Mouse (Mus musculus) CH12.LX (cell line): ENCODE results near the gene 4930415O20Rik. TPM values are rescaled to one million over a fixed set of nuclear protein-coding genes. Genes with fewer than 3 reads are reported as not detected.

Source experiments
- DNase-seq: peaks from one replicate; pipeline ENCODE4 v3.0.0-alpha.2; 2013; ENCODE audit errors: extremely low read depth
- H3K27ac ChIP-seq: 2 replicates; pipeline ENCODE4 v1.5.1; 2012; ENCODE audit warnings: low read depth, mild to moderate bottlenecking, control low read depth, moderate library complexity; ENCODE audit not compliant: insufficient read depth
- H3K27me3 ChIP-seq: replicated peaks from 2 replicates; pipeline ENCODE3; 2012; ENCODE audit warnings: inconsistent platforms
- H3K36me3 ChIP-seq, 2 experiments: replicated peaks in 1 of 2; 2 replicates each; pipeline versions ENCODE3 to v1.6.1; 2012; ENCODE audit warnings: inconsistent platforms in 1 of 2, low read length in 1 of 2, mild to moderate bottlenecking in 1 of 2, mixed read lengths in 1 of 2, moderate library complexity in 1 of 2; ENCODE audit not compliant: control insufficient read depth in 1 of 2, insufficient read depth in 1 of 2
- H3K4me1 ChIP-seq, 2 experiments: 2 replicates each; pipeline ENCODE4 v1.6.1; 2012; ENCODE audit warnings: inconsistent platforms in 1 of 2, moderate library complexity in 1 of 2; ENCODE audit not compliant: insufficient read depth in 2 of 2, control insufficient read depth in 1 of 2
- H3K4me2 ChIP-seq: 2 replicates; pipeline ENCODE4 v1.6.1; 2012; ENCODE audit warnings: low read depth, mild to moderate bottlenecking, control low read depth; ENCODE audit not compliant: poor library complexity, insufficient read depth, severe bottlenecking
- H3K4me3 ChIP-seq, 3 experiments: fragments of 150-350 bp in 1 of 3; sonication (generic) in 1 of 3; replicated peaks in 1 of 3; 2 replicates each; pipeline versions ENCODE3 to v1.5.1; 2011 to 2012; ENCODE audit warnings: low read depth in 2 of 3, low read length in 2 of 3, mild to moderate bottlenecking in 2 of 3, moderate library complexity in 2 of 3, control low read depth in 1 of 3, improper control_type of control experiment in 1 of 3, inconsistent platforms in 1 of 3, mixed read lengths in 1 of 3; ENCODE audit not compliant: poor library complexity in 1 of 3
- H3K79me2 ChIP-seq: replicated peaks from 2 replicates; pipeline ENCODE4 v1.6.1; 2012; ENCODE audit warnings: mild to moderate bottlenecking, moderate library complexity; ENCODE audit not compliant: control insufficient read depth, poor library complexity, insufficient read depth, severe bottlenecking; ENCODE audit errors: extremely low read depth
- H3K9ac ChIP-seq: 2 replicates; pipeline ENCODE4 v1.6.1; 2012; ENCODE audit warnings: low read depth, mild to moderate bottlenecking, control low read depth, moderate library complexity; ENCODE audit not compliant: insufficient read depth
- H3K9me3 ChIP-seq: replicated peaks from 2 replicates; pipeline ENCODE3; 2012; ENCODE audit warnings: low read length, inconsistent platforms, mixed read lengths
- BHLHE40 ChIP-seq: IDR thresholded peaks from 2 replicates; pipeline ENCODE4 v1.6.1; 2011; ENCODE audit warnings: mild to moderate bottlenecking, low read depth, low read length, improper control_type of control experiment
- CHD1 ChIP-seq: IDR thresholded peaks from 2 replicates; pipeline ENCODE4 v1.6.1; 2012; ENCODE audit warnings: low read depth, low read length, improper control_type of control experiment, inconsistent platforms
- CHD2 ChIP-seq: IDR thresholded peaks from 2 replicates; pipeline ENCODE4 v1.6.1; 2011; ENCODE audit warnings: low read length, improper control_type of control experiment
- E2F4 ChIP-seq: IDR thresholded peaks from 2 replicates; pipeline ENCODE4 v1.6.1; 2011; ENCODE audit warnings: low read depth, low read length, improper control_type of control experiment; ENCODE audit not compliant: insufficient replicate concordance
- ELF1 ChIP-seq: IDR thresholded peaks from 2 replicates; pipeline ENCODE4 v1.6.1; 2014; ENCODE audit warnings: low read depth, mild to moderate bottlenecking, inconsistent platforms, low read length, improper control_type of control experiment
- EP300 ChIP-seq: IDR thresholded peaks from 2 replicates; pipeline ENCODE4 v1.6.1; 2011; ENCODE audit warnings: low read length, improper control_type of control experiment
- ETS1 ChIP-seq: conservative IDR thresholded peaks from 2 replicates; pipeline ENCODE4 v1.6.1; 2012; ENCODE audit warnings: low read depth, mild to moderate bottlenecking, inconsistent platforms, low read length, improper control_type of control experiment, moderate library complexity
- GABPA ChIP-seq: IDR thresholded peaks from 2 replicates; pipeline ENCODE4 v1.6.1; 2012; ENCODE audit warnings: low read depth, low read length, improper control_type of control experiment, inconsistent platforms; ENCODE audit not compliant: insufficient replicate concordance
- JUND ChIP-seq: conservative IDR thresholded peaks from 2 replicates; pipeline ENCODE4 v1.6.1; 2011; ENCODE audit warnings: low read depth, low read length, improper control_type of control experiment
- MAX ChIP-seq: IDR thresholded peaks from 2 replicates; pipeline ENCODE4 v1.6.1; 2011; ENCODE audit warnings: low read length, improper control_type of control experiment
- MAZ ChIP-seq: IDR thresholded peaks from 2 replicates; pipeline ENCODE4 v1.6.1; 2012; ENCODE audit warnings: low read depth, mild to moderate bottlenecking, inconsistent platforms, low read length, improper control_type of control experiment, moderate library complexity
- MEF2A ChIP-seq: IDR thresholded peaks from 2 replicates; pipeline ENCODE4 v1.6.1; 2014; ENCODE audit warnings: low read depth, mild to moderate bottlenecking, inconsistent platforms, low read length, improper control_type of control experiment, borderline replicate concordance
- NELFE ChIP-seq: IDR thresholded peaks from 2 replicates; pipeline ENCODE4 v1.6.1; 2011; ENCODE audit warnings: low read depth, low read length, improper control_type of control experiment
- POLR2A ChIP-seq: IDR thresholded peaks from 2 replicates; pipeline ENCODE4 v1.6.1; 2011; ENCODE audit warnings: low read depth, mild to moderate bottlenecking, improper control_type of control experiment, low read length
- RAD21 ChIP-seq: IDR thresholded peaks from 2 replicates; pipeline ENCODE4 v1.6.1; 2011; ENCODE audit warnings: low read depth, mild to moderate bottlenecking, low read length, improper control_type of control experiment, moderate library complexity
- TBP ChIP-seq: conservative IDR thresholded peaks from 2 replicates; pipeline ENCODE4 v1.6.1; 2011; ENCODE audit warnings: low read depth, low read length, improper control_type of control experiment
- UBTF ChIP-seq: IDR thresholded peaks from 2 replicates; pipeline ENCODE4 v1.6.1; 2012; ENCODE audit warnings: low read depth, mild to moderate bottlenecking, inconsistent platforms, low read length, improper control_type of control experiment, moderate library complexity
- ZC3H11A ChIP-seq: IDR thresholded peaks from 2 replicates; pipeline ENCODE4 v1.6.1; 2012; ENCODE audit warnings: low read depth, mild to moderate bottlenecking, inconsistent platforms, low read length, improper control_type of control experiment
- ZKSCAN1 ChIP-seq: IDR thresholded peaks from 2 replicates; pipeline ENCODE4 v1.6.1; 2012; ENCODE audit warnings: low read depth, inconsistent platforms, low read length, improper control_type of control experiment, borderline replicate concordance
- ZMIZ1 ChIP-seq: IDR thresholded peaks from 2 replicates; pipeline ENCODE4 v1.6.1; 2012; ENCODE audit warnings: low read depth, mild to moderate bottlenecking, inconsistent platforms, low read length, improper control_type of control experiment
- dilution Hi-C: fragments of 300-500 bp; cut with MboI; formaldehyde crosslinking; loops from 2 replicates; pipeline ENCODE4 v1.14.3; 2020; ENCODE audit warnings: low sequenced_read_pairs; ENCODE audit not compliant: extremely low pct_unique_long_range_greater_than_20kb, extremely low pct_ligation_motif_present
- in situ Hi-C: fragments of 300-500 bp; cut with MboI; formaldehyde crosslinking; loops from 3 replicates; pipeline ENCODE4 v1.14.3; 2019; ENCODE audit warnings: low sequenced_read_pairs, low pct_ligation_motif_present, low pct_unique_long_range_greater_than_20kb, mixed read lengths
- polyA plus RNA-seq: library from polyadenylated mRNA; unstranded; fragments of >175 nt; gene quantifications from 2 replicates; pipeline ENCODE4 v1.2.1, GENCODE M21; 2012; ENCODE audit warnings: low read depth; ENCODE audit not compliant: insufficient read length
- total RNA-seq, 2 experiments: library from RNA; depleted of rRNA; stranded (reverse); fragments of 300-350 nt in 1 of 2; fragments of >200 nt in 1 of 2; gene quantifications; 2 replicates each; pipeline ENCODE4 v1.2.3; 2012 to 2014

Gene 4930415O20Rik
- total and polyA plus RNA-seq, 3 experiments, result not detected

- peaks cover 83% of the 10 kb centered on the region for H3K27me3 ChIP-seq
- peaks cover 2 to 4% of the 10 kb centered on the region in 2 experiments; a peak in 2 of 4 replicates for H3K4me1 ChIP-seq
- no peak for DNase-seq
- TF ChIP-seq ELF1 (no peak), E2F4 (no peak)
- TF ChIP-seq, all 38 proteins: peak for 0
- in situ Hi-C loops, result no loop called here
- Histone ChIP-seq H3K9me3 (peaks cover 20% of the 10 kb centered on the region), H3K27ac (no peak overlapping the region), H3K79me2 (no peaks in the 10 kb centered on the region; the same call in 1 of the 2 replicates), H3K4me2 (no peak overlapping the region), H3K36me3 (no peaks in the 10 kb centered on the region), H3K4me3 (no peak overlapping the region), H3K9ac (no peak overlapping the region)
- dilution Hi-C loops, result no loop called here
Measured at GRCm38 (mm10) chr15:98622199-98622598, 51.4 kb downstream of the 4930415O20Rik start.

- no peaks in the 10 kb centered on the region; the same call in 1 of the 2 replicates for H3K79me2 ChIP-seq
- H3K4me1 ChIP-seq, result 0 out of 4 replicates have a peak, but pooled peaks cover 0 to 2% of the 10 kb centered on the region in 2 experiments
- no peak for DNase-seq
- peaks cover 83% of the 10 kb centered on the region for H3K27me3 ChIP-seq
- H3K9ac ChIP-seq, result no peak overlapping the region
- no peak for TF ChIP-seq NELFE
- no peak for TF ChIP-seq GABPA
- TF ChIP-seq UBTF, result no peak
- no peak for TF ChIP-seq MAX
- no peak for TF ChIP-seq ETS1
- TF ChIP-seq TBP, result no peak
- no peak for TF ChIP-seq MEF2A
- TF ChIP-seq RAD21, result no peak
- no peak for TF ChIP-seq MAZ
- no peak for TF ChIP-seq EP300
- TF ChIP-seq POLR2A, result no peak
- no peak for TF ChIP-seq ZKSCAN1
- TF ChIP-seq ZC3H11A, result no peak
- TF ChIP-seq ZMIZ1, result no peak
- TF ChIP-seq CHD1, result no peak
- no peak for TF ChIP-seq JUND
- TF ChIP-seq BHLHE40, result no peak
- no peak for TF ChIP-seq CHD2
- in situ Hi-C loops (no loop called here), dilution Hi-C loops (no loop called here)
- H3K36me3 ChIP-seq, result no peaks in the 10 kb centered on the region
- peaks cover 22% of the 10 kb centered on the region for H3K9me3 ChIP-seq
- H3K4me2 ChIP-seq, result no peak overlapping the region
- no peak overlapping the region for H3K27ac ChIP-seq
- no peak overlapping the region for H3K4me3 ChIP-seq
Measured at GRCm38 (mm10) chr15:98622721-98623120, 51.9 kb downstream of the 4930415O20Rik start.
